Mouse (Mus musculus) regulatory T cell (primary cell): ENCODE measurements at regions not wholly inside any gene's neighbourhood (a gene's known extent, or its start where the extent isn't known, plus 50 kb on each side); places are given as distances from the start of the nearest gene placed in this dataset.

Experiments
- in situ Hi-C: fragments of 300-600 bp; cut with MboI, MseI; formaldehyde crosslinking; loops from one replicate; pipeline ENCODE4 v1.15.1; 2025; ENCODE audit warnings: high pct_unique_total_duplicates

DNA sequence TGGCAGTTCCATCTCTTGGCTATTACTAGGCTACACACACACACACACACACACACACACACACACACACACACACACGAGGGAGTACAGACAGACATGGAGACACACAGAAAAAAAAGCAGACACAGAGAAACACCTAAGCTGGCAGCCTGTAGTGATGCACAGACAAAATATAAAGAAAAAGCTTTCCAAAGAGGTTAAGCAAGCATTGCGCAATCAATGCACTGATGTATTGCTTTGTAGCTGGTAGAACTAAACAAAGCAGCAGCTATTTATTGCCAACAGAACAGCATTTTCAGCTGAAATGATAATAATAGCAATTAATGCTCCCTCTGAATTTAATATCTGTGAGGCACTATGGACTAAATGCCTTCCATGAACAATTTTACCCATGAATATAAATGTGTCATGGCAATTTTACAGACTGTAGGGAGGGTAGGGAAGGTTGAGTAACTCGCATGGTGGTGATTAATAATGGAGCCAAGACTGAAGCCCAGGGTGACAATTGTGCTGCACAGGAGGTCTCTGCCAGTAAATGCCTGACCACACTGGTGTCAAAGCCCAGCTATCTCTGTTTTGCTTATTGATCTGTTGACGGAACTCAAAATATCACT, 271.7 kb downstream of the Gm11361 start:
- in situ Hi-C loops, result no loop called here

DNA sequence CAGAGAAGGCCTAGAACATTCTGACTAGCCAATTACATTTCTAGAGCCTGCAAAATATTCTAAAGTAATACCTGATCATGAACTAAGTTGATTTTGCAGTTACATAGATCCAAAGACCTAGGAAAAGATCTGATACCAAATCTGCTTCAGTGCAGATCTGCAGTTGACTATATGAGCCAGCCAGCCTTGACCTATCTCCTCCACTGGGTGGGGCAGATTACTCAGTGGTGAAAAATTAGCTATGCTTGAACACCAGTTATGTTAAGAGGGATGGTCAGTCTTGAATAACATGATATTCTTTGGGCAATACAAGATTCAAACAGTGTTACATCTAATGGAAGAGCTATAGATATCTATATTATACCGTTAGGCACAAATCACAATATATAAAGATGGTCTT, 269.0 kb downstream of the Gm11361 start:
- in situ Hi-C loops, result no loop called here

DNA sequence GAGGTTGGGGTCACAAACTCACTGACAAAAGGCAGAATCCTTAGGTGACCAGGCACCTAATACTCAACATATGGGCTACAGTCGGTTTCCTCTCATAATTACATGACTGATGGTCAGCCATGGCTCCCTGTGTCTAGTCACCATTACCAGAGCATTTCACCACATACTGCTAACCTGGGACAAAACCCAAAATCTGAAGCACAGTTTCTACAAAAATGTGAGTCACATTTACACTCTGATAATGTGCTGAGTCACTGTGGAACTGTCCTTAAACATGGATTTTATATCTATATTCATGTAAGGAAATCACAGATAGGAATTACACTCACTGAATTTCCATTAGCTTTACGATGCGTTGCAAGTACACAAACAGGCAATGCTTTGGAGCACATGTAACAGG, 267.1 kb downstream of the Gm11361 start:
- in situ Hi-C loops, result no loop called here

DNA sequence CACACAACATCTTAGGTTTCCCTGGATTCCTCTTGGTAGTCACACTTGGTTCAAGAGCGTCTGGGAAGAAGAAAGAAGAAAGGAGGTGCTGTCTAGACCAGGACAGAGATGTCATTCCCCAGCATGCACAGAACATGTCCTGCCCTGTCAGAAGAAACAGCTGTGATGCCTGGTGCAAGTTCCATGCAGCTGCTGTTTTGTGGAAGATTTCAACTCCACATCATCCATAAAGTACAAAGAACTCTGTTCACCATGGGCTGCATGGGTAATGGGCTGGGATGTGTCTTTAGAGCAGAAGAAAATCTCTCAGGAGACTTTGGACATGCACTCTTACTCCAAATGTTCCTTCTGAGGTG, 262.8 kb downstream of the Gm11361 start:
- in situ Hi-C loops, result no loop called here

DNA sequence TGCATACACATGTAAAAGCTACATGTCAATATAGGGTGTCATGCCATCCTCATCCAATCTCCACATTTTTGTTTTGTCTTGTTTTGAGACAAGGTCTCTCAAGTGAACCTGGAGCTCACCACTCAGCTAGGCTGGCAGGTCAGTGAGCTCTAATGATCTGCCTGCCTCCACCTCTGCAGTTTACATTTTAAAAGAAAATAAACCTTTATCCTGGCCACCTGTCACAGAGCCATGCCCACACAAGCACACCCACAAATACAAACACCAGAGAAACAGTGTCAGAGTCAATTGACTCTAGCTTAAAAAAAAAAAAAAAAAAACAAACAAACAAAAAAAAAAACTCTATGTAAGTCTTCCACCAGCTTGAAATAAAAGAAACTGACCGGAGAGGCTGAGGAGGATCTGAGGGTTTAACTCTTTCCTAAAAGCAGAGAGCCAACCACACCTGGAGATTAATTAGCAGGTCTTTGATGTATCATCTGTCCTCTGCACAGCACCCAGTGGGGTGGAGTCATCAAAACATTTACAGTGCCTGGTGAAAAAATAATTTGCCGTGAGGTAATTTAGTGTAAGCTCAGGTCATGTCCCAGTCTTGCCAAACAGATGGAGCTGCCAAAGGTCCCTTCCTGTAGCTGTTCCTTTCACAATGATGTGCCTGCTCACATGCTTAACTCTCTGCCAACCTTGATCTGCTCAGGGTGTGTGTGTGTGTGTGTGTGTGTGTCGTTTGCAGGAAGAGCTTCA, 262.2 kb downstream of the Gm11361 start:
- in situ Hi-C loops, result no loop called here

DNA sequence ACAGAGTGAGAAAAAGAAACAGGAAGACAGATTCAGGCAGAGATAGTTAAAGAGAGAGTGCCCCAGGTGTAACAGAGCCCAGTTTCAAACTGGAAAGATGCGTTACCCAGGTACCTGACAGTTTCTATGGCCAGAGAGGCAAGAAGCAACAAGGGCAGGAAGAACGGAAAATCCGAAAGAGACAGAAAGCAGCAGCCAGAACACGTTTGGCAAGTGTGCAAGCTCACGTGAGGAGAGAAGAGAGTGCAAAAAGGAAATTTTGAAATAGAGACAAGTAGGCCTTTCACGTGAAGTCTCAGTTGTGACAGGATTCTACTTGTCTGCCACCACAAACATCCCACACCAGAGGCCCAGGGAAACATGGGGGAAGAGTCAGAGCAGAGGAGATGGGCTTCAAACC, 259.8 kb downstream of the Gm11361 start:
- in situ Hi-C loops, result no loop called here

DNA sequence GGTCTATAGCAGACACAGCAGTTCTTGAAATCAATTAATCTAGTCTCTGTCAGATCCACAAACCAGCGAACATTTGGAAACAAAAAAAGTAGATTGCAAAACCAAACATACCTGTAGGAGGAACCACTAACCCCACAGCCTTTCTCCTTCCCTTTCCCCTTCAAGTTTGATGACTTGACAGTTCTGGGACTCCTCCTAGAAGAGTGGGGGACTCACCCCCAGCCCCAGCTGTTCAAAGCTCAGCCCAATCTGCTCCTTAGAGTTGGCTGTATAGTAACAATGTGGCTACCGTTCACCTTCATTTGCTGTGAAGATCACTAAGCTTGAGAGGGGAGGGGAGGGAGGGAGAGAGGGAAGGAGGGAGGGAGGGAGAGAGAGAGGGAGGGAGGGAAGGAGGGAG, 259.3 kb downstream of the Gm11361 start:
- in situ Hi-C loops, result no loop called here

DNA sequence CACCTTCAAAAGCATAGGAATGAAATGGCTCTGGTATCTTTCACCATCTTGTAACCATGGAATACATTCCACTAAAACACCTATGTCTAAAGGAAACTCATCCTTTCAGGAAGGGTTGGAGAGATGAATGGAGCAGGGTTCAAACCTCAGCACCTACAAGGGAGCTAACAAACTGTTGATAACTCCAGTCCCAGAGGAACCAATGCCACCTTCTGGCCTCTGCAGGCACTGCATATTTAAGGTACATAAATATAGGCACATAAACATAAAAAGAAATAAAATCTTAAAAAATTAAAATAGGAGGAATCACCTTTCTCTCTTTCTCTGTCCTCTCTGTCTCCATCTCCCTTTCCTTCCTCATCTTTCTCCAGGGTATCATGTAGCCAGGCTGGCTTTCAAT, 256.9 kb downstream of the Gm11361 start:
- in situ Hi-C loops, result loop anchor here (5.0 kb wide), 1 partner anchor 97 kb away; no protein-coding TSS in a partner anchor

DNA sequence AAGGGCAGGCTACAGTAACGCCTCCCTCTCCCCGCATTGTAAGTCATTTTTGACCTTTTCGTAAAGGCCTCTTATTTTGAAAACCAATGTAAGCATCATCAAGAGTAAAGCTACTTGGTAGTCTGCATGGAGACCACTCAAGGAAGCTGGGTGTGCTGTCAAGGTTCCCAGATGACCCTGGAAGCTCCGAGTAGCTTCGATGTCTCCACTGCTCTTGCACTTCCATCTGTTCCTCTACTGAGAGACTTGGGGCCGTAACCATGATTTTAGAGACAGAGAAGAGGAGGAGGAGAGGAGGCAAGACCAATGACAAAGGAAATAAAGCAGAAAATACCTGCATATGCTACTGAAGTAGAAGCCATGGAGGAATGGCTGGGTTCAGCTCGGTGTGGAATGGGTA, 256.0 kb downstream of the Gm11361 start:
- in situ Hi-C loops, result loop anchor here (5.0 kb wide), 1 partner anchor 96 kb away; no protein-coding TSS in a partner anchor

DNA sequence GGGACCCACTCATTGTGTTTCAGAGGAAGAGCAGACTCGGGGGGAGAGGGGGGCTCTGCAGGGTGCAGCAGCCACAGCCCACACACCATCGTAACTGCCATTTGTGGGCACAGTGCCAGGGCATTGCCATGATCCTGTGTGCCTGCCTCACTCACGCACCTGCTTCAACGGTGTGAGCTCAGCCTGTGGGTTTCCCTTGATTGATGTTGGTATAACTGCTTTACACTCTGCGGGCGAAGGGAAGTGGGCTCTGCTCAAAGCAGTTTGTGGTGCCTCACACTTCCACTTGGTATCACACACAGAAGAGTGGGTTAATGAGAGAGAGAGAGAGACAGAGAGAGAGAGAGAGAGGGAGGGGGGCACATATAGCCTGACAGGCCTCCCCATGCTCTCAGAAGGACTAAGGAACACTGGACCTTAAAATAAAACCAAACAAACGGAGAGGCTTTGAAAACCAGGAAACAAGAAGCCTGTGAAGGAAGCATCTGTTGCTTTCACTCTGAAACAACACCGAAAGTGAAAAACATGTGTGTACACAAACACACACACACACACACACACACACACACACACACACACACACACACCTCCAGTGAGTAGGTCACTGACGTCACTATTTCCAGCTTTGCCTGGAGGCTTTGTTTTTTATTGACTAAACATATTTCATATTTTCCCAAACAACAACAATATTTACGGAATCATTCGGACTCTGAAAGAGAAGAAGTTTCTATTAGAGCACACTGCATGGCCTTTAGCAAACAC, 255.4 kb downstream of the Gm11361 start:
- in situ Hi-C loops, result loop anchor here (5.0 kb wide), 1 partner anchor 95 kb away; no protein-coding TSS in a partner anchor

DNA sequence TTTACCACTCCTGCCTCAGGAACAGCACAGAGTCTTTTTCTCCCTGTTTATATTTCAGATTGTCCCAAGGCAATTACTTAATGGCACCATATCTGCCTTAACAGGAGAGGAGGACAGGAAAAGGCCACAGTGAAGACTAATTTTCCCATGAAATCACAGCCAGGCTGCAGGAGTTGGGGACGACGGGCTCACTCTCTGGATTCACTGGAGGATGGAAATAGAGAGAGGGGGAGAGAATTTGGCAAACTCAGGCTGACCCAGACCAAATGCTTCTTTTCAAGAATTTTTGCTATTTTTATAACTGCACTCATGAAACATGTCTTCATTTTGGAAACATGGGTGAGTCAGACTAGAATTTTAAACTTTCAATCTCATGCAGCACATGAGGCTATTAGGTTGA, 250.9 kb downstream of the Gm11361 start:
- in situ Hi-C loops, result no loop called here

DNA sequence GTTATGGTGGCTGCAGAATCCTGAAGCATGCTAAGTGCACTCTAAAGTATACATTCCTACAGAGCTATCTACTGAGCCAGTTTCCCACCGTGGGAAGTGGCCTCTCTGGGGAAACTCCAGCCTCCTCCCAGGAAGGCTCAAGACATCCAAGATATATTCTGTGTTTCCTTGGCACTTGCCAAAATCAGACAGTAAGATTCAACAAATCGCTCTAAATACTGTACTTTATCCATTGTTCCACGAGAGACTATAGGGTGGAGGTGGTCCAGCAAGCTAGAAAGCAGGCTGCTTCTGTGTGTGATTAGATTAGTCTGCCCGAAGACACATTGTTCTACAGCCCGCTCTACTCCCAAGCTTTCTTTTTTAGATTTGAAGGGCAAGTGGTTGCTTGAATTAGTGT, 250.5 kb downstream of the Gm11361 start:
- in situ Hi-C loops, result no loop called here

DNA sequence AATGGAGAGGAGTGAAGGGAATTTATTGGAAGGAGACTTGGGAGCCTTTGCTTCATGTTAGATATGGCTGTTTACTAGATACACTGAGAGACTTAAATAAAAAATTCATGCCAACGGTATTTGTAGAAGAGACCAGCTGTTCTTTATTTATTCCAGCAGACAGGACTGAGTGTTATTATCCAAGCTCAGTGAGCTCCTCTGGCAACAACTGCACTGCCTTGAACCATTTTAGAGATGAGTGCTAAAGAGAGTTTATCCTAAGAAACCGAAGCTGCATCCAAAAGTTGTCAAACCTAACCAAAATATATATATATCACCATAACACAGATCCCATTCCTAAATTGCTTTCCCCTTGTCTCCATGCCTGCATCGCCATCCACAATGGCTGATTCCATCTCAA, 247.0 kb downstream of the Gm11361 start:
- in situ Hi-C loops, result no loop called here

DNA sequence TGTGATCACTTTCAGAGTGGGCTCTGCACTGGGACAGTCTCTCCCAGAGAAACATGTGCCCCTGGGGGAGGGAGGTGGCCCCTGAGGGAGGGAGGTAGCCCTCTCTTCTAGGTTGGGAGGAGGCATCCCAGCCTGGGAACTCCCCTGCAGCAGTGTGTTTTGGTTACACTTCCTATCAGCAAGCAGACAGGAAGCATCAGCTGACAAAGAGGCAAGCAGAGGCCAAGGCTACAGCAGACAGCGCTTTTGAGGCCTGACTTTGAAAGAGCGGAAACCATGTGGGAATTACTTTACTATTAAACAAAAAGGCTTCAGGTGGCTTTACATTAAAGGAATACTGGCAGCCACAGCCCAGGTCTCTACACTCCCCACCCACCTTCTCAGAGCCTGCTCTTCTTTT, 244.8 kb downstream of the Gm11361 start:
- in situ Hi-C loops, result no loop called here

DNA sequence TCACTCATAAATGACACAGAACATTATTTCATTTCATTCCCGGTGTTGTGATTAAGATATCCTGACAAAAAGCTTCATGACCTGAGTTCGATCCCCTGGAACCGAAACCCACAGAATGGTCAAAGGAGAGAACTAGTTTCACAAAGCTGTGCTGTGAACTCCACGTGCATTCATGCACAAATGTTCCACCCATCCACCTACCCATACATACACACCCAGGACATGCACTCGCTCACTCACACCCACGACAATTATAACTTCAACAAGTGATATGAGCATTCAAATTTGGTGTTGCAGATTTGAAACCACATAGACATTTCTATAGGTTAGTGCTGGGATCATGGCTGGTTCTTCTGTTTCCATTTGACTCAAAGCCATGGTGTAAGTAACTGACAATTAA, 243.4 kb downstream of the Gm11361 start:
- in situ Hi-C loops, result no loop called here

DNA sequence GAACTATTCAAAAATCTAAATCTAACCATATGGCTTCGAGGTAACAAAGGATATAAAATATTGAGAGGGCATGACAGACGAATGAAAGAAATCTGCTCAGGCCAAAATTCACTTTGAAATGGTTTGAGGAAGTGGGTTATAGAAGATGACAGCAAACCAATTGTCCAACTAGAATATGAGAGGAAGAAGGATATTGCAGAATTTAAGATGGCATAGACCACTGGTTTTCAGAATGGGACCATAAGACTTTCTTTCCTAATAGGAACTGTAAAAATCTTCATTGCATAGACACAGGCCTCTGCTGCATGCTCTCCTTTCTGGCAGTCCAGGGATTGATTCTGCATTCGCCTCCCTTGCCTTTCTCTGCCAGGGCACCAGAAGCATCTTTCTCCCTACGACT, 240.2 kb downstream of the Gm11361 start:
- in situ Hi-C loops, result no loop called here

DNA sequence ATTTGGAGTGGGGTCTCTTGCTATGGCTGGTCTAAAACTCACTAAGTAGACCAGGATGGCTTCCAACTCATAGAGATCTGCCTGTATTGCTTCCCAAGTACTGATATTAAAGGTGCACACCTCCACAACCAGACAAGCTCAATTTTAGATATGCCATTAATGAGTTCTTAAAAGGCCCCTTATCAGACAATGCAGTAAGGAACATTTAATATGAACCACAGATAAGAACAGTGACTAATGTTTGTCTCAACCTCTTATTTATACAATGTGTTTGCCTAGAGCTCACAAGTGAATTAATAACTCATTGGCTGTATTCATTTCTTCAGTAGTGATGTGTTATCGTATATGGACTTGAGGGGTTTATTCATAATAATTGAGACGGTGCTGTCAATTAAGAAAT, 234.7 kb downstream of the Gm11361 start:
- in situ Hi-C loops, result no loop called here

DNA sequence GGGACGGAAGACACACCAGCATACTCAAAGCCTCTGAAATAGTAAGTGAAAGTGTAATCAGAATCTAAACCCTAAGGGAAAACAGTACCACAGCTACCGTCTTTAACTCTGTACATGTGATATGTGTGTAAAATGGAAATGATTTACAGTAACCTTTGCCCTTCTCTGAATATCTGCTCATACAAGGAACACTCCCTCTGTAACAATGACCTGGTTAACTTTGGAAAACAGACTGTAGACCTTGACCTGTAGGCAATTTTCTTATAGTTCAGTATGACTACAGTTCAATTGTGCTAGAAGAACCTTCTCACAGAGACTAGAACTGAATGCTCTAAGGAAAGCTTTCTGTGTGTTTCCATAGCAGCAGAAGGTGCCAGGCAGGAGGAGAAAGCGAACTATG, 226.4 kb downstream of the Gm11361 start:
- in situ Hi-C loops, result no loop called here

DNA sequence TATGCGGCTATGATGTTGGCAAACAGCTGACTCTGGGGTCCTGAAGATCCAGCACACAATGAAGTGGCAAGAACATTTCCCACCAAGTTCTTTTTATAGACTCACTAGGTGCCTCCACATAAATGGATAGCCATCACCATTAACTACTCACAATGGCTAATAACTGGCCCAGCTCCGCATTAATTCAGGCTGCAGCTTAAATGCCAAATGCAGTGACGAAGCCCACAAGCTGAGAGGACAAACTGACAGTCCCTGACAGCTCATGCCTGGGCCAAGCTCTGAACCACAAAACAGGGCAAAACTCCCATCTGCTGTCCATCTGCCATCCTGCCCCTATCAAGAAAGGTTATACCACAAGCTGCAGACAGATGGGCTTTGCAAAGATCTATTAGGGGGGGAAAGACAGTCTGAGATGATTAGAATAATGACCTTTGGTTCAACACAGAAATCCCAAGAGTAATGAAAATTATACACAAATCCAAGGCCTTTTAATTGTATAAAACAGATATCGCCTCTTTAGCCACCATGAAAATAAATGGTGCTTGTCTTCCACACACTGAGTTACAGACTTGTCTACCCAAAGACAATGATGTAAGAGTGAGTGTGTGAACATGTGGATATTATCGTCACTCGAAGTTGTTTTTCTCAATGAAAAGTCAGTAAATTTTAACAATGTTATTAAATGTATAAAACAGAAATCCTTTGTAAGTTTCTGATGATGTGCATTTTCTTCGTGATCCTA, 224.1 kb downstream of the Gm11361 start:
- in situ Hi-C loops, result no loop called here

DNA sequence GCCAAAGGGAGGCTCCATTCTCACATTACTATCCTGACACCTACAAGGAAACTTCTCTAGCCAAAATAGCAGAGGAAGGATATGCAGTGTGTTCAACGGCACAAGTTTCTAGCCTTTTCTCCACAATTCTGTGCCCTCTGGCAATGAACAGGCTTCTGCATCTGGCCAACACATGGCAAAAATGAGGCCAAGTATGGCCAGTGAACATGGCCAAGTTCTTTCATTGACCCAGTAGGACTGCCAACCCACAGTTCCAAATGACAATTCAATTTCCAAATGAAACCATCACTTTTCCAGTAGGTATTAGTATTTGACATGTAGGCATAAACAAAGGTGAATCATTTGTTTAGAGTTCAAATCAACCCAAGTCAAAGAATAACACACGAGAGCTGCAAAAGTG, 208.8 kb downstream of the Gm11361 start:
- in situ Hi-C loops, result no loop called here

DNA sequence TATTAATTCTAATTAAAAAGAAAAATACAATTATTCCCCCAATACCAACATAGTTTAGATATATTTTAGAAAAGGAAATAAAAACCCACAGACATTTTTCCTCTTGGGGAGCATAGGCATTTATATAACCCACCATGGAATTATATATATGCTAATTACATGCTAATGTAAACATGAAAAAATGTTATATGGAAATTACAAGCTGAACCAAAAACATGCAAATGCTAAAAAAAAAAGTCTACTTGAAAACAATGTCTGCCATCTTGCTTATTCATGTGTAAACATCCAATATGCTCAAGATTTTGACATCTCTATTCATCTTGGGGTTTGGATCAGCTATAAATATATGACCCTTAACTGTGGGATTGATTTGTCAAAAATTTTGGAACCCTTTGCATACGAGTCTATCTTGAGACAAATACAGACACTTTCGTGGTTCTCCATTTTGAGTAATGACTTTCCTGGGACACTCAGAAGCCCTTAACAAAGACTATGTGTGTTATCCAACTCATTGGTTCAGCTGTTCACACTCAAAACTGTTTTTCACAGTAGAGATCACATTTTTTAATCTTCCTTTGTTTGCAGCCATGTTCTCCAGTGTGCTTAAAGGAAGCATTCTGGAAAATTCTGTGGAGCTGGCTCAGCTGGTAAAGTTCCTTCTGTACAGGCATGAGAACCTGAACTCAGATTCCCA, 208.0 kb downstream of the Gm11361 start:
- in situ Hi-C loops, result no loop called here

DNA sequence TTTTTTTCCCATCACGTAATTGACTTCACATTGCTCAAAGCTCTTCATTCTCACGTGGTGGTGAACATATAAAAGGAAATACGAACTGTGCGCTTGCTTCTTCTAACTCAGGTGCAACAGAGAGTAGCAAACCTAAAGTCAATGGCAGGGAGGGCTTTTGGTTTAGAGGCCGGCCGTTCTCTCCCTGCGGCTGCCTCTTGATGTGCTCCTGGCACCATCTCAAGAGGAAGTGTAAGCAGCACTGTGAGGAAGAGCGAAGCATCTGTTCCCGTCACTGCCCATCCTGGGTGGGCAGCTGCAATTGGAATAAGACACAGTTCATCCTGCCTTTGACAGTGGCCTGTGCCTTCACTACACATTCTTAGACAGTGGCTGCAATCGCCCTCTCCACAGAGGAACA, 204.0 kb downstream of the Gm11361 start:
- in situ Hi-C loops, result no loop called here
